Mouse (Mus musculus) forebrain, embryonic 11.5 days (tissue): ENCODE measurements around the gene Ifit1bl2. TPM values are rescaled to one million over a fixed set of nuclear protein-coding genes. Genes with fewer than 3 reads are reported as not detected.
"Not testable (repeated sequence)": the region's sequence is repeated elsewhere in the genome, so short reads cannot be mapped to it uniquely, and the experiment has no call there.

Experiments used
- ATAC-seq: fragments of 200-750 bp; cut with Nextera tagmentation; replicated peaks from 2 replicates; pipeline ENCODE4 v1.8.0; 2017; ENCODE audit warnings: moderate TSS enrichment; ENCODE audit not compliant: low FRiP score
- DNase-seq: peaks from one replicate; pipeline ENCODE4 v3.0.0-alpha.2; 2017; ENCODE audit warnings: low spot score
- H3K27ac ChIP-seq: fragments of 300-500 bp; sonication (generic); 2 replicates; pipeline ENCODE4 v1.5.1; 2014; ENCODE audit warnings: low read depth, low read length
- H3K27me3 ChIP-seq: fragments of 300-500 bp; sonication (generic); 2 replicates; pipeline ENCODE4 v1.6.1; 2014; ENCODE audit warnings: mild to moderate bottlenecking, low read length, mixed read lengths; ENCODE audit not compliant: control insufficient read depth, insufficient read depth
- H3K36me3 ChIP-seq: fragments of 300-500 bp; sonication (generic); 2 replicates; pipeline ENCODE4 v1.6.1; 2014; ENCODE audit warnings: mild to moderate bottlenecking, low read length, moderate library complexity, mixed read lengths; ENCODE audit not compliant: control insufficient read depth, insufficient read depth
- H3K4me1 ChIP-seq: fragments of 300-500 bp; sonication (generic); replicated peaks from 2 replicates; pipeline ENCODE4 v1.6.1; 2014; ENCODE audit warnings: low read length, mixed read lengths; ENCODE audit not compliant: control insufficient read depth, insufficient read depth
- H3K4me2 ChIP-seq: fragments of 300-500 bp; sonication (generic); 2 replicates; pipeline ENCODE4 v1.6.1; 2014; ENCODE audit warnings: low read depth, mild to moderate bottlenecking, low read length, moderate library complexity, mixed read lengths; ENCODE audit not compliant: severe bottlenecking
- H3K4me3 ChIP-seq: fragments of 300-500 bp; sonication (generic); 2 replicates; pipeline ENCODE4 v1.5.1; 2014; ENCODE audit warnings: low read depth, low read length
- H3K9ac ChIP-seq: fragments of 300-500 bp; sonication (generic); 2 replicates; pipeline ENCODE4 v1.6.1; 2014; ENCODE audit warnings: low read length
- H3K9me3 ChIP-seq: fragments of 300-500 bp; sonication (generic); 2 replicates; pipeline ENCODE4 v1.6.1; 2016; ENCODE audit warnings: low read length, mixed read lengths; ENCODE audit not compliant: control insufficient read depth
- WGBS: fragments of 180-500 bp; shearing (Covaris S2); extraction: QIAGEN DNeasy Blood & Tissue Kit; methylation state at CpG from one replicate; pipeline ENCODE4 v1.1.7; 2014; 5-methylcytosine and 5-hydroxymethylcytosine counted together
- polyA plus RNA-seq: library from polyadenylated mRNA; unstranded; fragments of >200 nt; fragmentation: Nextera tagmentation; extraction: Ambion mirVana; gene quantifications from 2 replicates; pipeline ENCODE4 v1.2.1, GENCODE M21; 2014

Ifit1bl2 gene
- polyA plus RNA-seq, 1 experiment from 2014 or later: 0.09 TPM

DNA sequence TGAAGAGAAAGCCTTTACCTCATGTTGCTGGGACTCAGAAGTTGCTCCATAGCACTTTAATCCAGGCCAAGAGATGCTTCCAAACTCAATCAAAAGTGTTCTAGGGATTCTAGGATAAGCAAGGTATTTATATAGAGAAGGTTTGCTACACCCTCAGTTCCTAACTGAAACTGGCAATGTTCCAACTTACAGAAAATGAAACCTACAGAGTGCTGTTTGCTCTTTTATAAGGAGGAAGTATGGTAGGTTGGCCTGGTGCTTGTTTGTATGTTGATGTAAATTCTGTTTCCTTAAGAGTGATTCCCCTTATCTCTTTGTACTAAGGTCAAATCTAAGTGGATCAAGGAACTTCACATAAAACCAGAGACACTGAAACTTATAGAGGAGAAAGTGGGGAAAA lies 41.3 kb downstream of the Ifit1bl2 start:
- not testable (repeated sequence) for H3K9me3 ChIP-seq, H3K4me3 ChIP-seq, H3K27me3 ChIP-seq, H3K27ac ChIP-seq, H3K4me1 ChIP-seq, H3K4me2 ChIP-seq, DNase-seq, ATAC-seq, H3K9ac ChIP-seq, H3K36me3 ChIP-seq

- Histone ChIP-seq H3K36me3 (no peaks in the 10 kb centered on the region), H3K9ac (no peak overlapping the region), H3K4me3 (no peak overlapping the region), H3K9me3 (no peaks in the 10 kb centered on the region), H3K4me2 (no peak overlapping the region), H3K27me3 (no peaks in the 10 kb centered on the region), H3K4me1 (no peaks in the 10 kb centered on the region), H3K27ac (no peak overlapping the region)
- no peak for DNase-seq
- 87% methylated on average over 2 of the region's 2 CpGs for WGBS
- no peak for ATAC-seq
Observed at GRCm38 (mm10) chr19:34598341-34598740, 42.2 kb downstream of the Ifit1bl2 start.

GRCm38 (mm10) chr19:34596811-34597210 lies 43.7 kb downstream of the Ifit1bl2 start:
- Histone ChIP-seq H3K4me2 (no peak overlapping the region), H3K4me1 (no peaks in the 10 kb centered on the region), H3K27me3 (no peaks in the 10 kb centered on the region), H3K27ac (no peak overlapping the region), H3K9ac (no peak overlapping the region), H3K36me3 (no peaks in the 10 kb centered on the region), H3K9me3 (no peaks in the 10 kb centered on the region), H3K4me3 (no peak overlapping the region)
- ATAC-seq (no peak), DNase-seq (no peak)

DNA sequence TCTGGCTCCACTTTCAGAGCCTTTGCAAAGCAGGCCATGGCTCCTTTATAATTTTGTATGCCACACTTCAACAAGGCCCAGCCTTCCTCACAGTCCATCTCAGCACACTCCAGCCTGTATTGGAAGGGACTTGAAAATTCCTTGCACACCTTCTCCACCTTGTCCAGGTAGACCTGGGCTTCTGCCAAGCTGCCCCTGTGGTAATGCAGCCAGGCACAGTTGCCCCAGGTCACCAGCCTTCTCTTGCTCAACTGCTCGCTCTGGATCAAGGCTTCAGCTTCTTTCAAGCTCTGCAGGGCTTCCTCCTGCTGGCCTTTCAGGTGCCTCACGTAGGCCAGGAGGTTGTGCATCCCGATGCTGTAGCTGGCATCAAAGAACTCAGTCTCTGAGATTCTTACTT lies 46.0 kb downstream of the Ifit1bl2 start:
- WGBS: 82% methylated on average over 3 of the region's 3 CpGs
- H3K4me3 ChIP-seq, ATAC-seq, H3K9ac ChIP-seq, H3K27me3 ChIP-seq, H3K27ac ChIP-seq, H3K4me2 ChIP-seq, DNase-seq, H3K4me1 ChIP-seq, H3K36me3 ChIP-seq, H3K9me3 ChIP-seq: not testable (repeated sequence)

GRCm38 (mm10) chr19:34593456-34593855 lies 47.1 kb downstream of the Ifit1bl2 start:
- no peak for ATAC-seq

DNA sequence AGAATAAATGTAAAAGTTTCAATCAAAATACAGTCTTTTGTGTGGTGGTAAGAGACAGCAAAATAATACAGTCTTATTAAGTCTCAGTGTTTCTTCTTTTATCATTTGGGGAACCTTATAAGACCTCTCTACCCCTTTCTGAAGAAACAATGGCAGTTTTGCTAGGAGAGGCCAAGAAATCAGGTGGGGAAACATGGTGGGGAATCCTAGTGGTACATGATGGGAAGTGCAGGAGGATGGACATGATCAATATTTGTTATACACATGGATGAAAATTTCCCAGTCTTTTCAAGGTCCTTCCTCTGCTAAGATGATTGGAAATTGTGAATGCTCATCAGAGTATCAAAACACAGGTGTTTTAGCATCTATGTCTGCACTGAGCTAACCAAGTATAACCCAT lies 51.6 kb downstream of the Ifit1bl2 start:
- ATAC-seq: no peak
- no peak overlapping the region for H3K9ac ChIP-seq
- H3K27me3 ChIP-seq: no peaks in the 10 kb centered on the region
- H3K36me3 ChIP-seq: no peaks in the 10 kb centered on the region
- no peak for DNase-seq
- H3K4me3 ChIP-seq: no peak overlapping the region
- H3K9me3 ChIP-seq: no peaks in the 10 kb centered on the region
- H3K4me1 ChIP-seq: no peaks in the 10 kb centered on the region
- no peak overlapping the region for H3K27ac ChIP-seq
- H3K4me2 ChIP-seq: no peak overlapping the region

More at GRCm38 (mm10) chr19:34593456-34593855, 47.1 kb downstream of the Ifit1bl2 start:
- Histone ChIP-seq H3K27ac (no peak overlapping the region), H3K4me2 (no peak overlapping the region), H3K9me3 (no peaks in the 10 kb centered on the region), H3K9ac (no peak overlapping the region), H3K27me3 (no peaks in the 10 kb centered on the region), H3K4me3 (no peak overlapping the region), H3K4me1 (no peaks in the 10 kb centered on the region), H3K36me3 (no peaks in the 10 kb centered on the region)
- 91% methylated on average over 2 of the region's 2 CpGs for WGBS
- no peak for DNase-seq

DNA sequence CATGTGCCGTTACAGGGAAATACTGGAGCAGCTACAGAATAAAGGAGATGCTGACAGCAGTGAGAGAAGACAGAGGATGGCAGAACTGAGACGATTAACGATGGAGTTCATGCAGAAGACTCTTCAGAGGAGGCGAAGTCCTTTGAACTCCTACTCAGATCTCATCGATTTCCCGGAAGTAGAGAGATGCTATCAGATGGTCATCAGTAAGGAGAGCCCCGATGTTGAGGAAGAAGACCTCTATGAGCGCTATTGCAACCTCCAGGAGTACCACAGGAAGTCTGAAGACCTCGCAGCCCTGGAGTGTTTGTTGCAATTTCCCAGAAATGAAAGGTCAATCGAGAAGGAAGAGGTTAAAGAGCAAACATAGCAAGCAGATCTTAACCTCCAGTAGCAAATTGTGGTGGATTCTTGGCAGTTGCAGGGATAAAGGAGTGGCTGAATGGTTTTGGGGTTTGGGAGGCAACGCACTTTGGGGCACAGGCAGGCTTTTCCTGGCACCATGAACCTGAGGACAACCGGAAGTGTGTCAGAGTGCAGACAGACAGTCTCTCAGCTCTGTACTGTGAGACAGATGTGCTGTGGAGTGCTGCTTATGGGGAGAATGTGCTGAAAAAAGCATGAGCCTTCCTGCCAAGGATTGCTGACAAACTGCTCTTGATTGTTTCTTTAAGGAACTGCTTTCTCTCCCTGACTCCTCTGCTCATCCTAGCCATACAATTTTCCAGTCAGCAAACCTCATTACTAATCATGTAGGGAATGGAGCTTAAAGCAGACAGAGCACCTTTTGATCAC lies 52.4 kb downstream of the Ifit1bl2 start:
- not testable (repeated sequence) for H3K4me3 ChIP-seq, H3K4me1 ChIP-seq, ATAC-seq, H3K36me3 ChIP-seq, H3K4me2 ChIP-seq, H3K9ac ChIP-seq, H3K27ac ChIP-seq, H3K27me3 ChIP-seq, H3K9me3 ChIP-seq, DNase-seq
- 84% methylated on average over 6 of the region's 12 CpGs for WGBS

DNA sequence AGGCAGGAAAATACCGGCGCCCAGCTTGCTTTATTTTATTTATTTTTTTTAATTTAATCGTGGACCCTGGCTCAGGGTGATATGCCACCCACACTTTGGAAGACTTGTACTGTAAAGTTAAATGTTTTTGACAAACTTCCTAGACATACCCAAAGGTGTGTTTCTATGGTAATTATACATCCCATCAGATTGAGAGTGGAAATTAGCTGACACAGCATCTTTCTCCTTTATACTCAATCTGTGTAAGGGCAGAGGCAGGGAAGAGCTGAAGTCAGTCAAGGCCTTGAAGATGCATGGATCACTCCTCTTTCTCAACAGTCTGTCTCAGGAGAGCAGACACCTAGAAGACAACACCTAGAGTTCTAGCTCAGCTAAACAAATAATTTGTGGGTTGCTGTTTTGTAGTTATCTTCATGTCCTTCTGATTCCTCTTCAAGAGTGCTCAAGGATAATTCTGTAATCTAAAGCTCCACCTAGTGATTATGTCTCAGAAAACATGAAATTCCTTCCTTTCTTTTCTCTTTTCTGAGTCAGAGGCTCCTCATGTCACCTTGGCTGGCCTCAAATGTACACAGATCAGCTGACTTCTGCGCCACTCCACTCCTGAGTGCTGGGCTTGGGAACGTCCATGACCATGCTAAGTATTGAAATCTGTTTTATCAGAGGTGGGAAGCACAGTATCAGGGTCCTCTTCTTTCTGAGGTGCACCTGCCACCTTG lies 54.6 kb downstream of the Ifit1bl2 start:
- H3K36me3 ChIP-seq, ATAC-seq, H3K4me1 ChIP-seq, H3K9me3 ChIP-seq, H3K27ac ChIP-seq, H3K4me3 ChIP-seq, H3K27me3 ChIP-seq, DNase-seq, H3K4me2 ChIP-seq, H3K9ac ChIP-seq: not testable (repeated sequence)
- WGBS: 82% methylated on average over 5 of the region's 5 CpGs
